Mouse (Mus musculus): ENCODE measurements around the gene Usf1. TPM values are rescaled to one million over a fixed set of nuclear protein-coding genes. Genes with fewer than 3 reads are reported as not detected.

Usf1 gene
- polyA plus RNA-seq, 1 experiment from 2014 or later, result 164 TPM

DNA sequence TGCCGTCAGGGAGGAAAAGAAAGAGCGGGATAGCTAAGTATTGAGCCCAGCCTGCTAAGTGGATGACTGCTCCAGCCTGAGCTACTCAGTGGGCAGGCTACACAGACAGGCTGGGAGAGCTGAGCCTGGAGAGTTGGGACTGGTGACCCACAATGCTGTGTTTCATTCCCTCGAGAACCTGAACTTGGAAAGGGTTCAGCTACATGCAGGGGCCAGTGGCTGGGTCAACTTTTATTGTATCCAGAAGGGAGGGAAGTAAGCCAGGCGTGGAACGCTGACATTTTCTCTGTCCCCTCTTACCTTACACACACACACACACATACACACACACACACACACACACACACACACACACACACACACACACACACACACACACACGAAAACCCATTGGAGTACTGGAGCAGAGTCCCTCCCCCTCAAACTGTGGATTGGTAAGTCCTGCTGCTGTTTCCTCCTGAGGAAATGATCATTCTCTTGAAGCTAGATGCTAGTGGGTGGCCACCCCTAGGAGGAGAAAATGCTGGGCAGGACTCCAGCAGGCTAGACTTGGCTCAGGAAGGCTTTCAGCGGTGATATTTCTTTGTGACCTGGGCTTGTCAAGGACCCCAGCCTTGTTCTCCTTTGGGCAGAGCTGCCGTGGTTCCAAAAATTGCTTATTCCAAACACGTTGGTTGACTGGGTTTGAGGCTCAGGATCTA lies 29.1 kb downstream of the Usf1 start:
- 44% methylated on average over 9 of the region's 9 CpGs for WGBS
- no peaks in the 10 kb centered on the region for H3K36me3 ChIP-seq (ENCODE audit: control insufficient read depth, insufficient read depth, low read length)
- ATAC-seq (ENCODE audit: low read depth), result peak; percentile 63; the same call in 1 of the 2 replicates
- peak overlapping the region; percentile 29; the same call in 1 of the 2 replicates for H3K27ac ChIP-seq (ENCODE audit: low read depth, low read length)
- peak overlapping the region; percentile 26 for H3K4me2 ChIP-seq (ENCODE audit: low read depth, low read length)
- H3K4me3 ChIP-seq (ENCODE audit: low read depth, low read length), result no peak overlapping the region
- H3K27me3 ChIP-seq (ENCODE audit: control insufficient read depth, insufficient read depth, low read length), result peaks cover 17% of the 10 kb centered on the region; the same call in 1 of the 2 replicates
- no peaks in the 10 kb centered on the region for H3K4me1 ChIP-seq (ENCODE audit: control insufficient read depth, insufficient read depth, low read length)
- no peaks in the 10 kb centered on the region for H3K9me3 ChIP-seq (ENCODE audit: control insufficient read depth, low read length)
- H3K9ac ChIP-seq (replicated peaks; ENCODE audit: low read depth, low read length), result no peak overlapping the region

DNA sequence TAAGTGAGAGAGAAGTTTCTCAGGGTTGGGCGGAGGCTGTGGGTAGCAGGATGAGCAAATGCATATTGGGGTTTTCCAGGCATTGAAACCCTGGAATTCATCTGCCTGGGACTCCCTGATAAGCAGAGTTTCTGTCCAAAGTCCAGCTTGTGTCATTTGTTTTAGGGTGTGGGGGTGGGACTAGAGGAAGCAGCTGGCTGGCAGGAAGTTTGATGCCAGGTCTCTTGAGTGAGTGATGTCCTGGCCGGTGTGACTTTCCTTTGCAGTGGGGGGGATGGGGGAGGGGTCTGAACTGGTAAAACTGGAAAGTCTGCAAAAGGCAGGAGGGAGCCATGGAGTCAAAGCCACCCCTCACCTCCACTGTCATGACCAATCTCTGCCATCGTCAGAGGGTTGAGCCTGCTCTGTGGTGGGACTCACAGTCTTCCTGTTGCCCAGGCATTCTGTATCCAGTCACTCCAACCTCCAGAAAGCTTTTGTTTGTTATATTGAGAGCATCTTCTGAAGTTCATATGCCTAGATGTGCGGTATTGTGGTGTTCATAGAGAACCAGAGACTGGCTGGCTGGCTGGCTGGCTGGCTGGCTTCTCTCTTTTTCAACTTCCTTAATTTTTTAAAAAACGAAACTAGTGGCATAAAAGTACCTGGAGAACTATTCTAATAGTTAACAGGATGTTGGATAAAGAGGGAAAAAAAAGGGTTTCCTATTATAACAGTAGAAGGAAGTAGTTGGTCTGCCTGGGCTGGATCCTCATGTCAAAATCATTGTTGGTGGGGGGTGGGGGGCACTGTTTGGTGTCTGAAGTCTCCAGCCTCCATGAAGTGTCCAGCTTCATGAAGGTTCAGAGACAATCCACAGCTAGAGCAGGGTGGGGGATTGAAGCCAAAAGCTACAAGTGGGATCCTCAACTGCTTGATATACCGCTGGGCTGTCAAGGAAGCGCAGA lies 30.6 kb downstream of the Usf1 start:
- H3K27ac ChIP-seq (ENCODE audit: low read depth, low read length), result no peak overlapping the region
- H3K9me3 ChIP-seq (ENCODE audit: control insufficient read depth, low read length), result no peaks in the 10 kb centered on the region
- no peak overlapping the region for H3K4me3 ChIP-seq (ENCODE audit: low read depth, low read length)
- peaks cover 13% of the 10 kb centered on the region; the same call in 1 of the 2 replicates for H3K27me3 ChIP-seq (ENCODE audit: control insufficient read depth, insufficient read depth, low read length)
- H3K9ac ChIP-seq (replicated peaks; ENCODE audit: low read depth, low read length), result no peak overlapping the region
- no peak for ATAC-seq (ENCODE audit: low read depth)
- H3K4me1 ChIP-seq (ENCODE audit: control insufficient read depth, insufficient read depth, low read length), result no peaks in the 10 kb centered on the region
- H3K4me2 ChIP-seq (ENCODE audit: low read depth, low read length), result no peak overlapping the region
- no peaks in the 10 kb centered on the region for H3K36me3 ChIP-seq (ENCODE audit: control insufficient read depth, insufficient read depth, low read length)
- 64% methylated on average over 7 of the region's 7 CpGs for WGBS

DNA sequence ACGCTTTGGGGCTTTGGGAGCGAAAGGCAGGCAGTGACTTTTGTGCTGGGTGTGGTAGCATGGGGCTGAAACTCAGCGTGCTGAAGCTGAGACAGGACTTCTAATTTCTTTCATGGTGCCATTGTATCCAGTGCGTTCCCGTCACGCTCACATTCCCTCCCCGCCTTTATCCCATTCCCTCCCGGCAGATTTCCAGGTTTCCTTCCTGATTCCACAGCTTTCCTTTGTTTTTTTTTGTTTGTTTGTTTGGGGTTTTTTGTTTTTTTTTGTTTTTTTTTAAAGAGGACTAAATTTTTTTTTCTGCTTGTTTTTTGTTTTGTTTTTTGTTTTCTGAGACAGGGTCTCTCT lies 31.3 kb downstream of the Usf1 start:
- Histone ChIP-seq H3K4me2 (ENCODE audit: low read depth, low read length) (no peak overlapping the region), H3K9ac (replicated peaks; ENCODE audit: low read depth, low read length) (no peak overlapping the region), H3K4me3 (ENCODE audit: low read depth, low read length) (no peak overlapping the region), H3K9me3 (ENCODE audit: control insufficient read depth, low read length) (no peaks in the 10 kb centered on the region), H3K4me1 (ENCODE audit: control insufficient read depth, insufficient read depth, low read length) (no peaks in the 10 kb centered on the region), H3K27me3 (ENCODE audit: control insufficient read depth, insufficient read depth, low read length) (peaks cover 7% of the 10 kb centered on the region; the same call in 1 of the 2 replicates), H3K36me3 (ENCODE audit: control insufficient read depth, insufficient read depth, low read length) (no peaks in the 10 kb centered on the region), H3K27ac (ENCODE audit: low read depth, low read length) (no peak overlapping the region)
- 69% methylated on average over 8 of the region's 8 CpGs for WGBS
- no peak for ATAC-seq (ENCODE audit: low read depth)

DNA sequence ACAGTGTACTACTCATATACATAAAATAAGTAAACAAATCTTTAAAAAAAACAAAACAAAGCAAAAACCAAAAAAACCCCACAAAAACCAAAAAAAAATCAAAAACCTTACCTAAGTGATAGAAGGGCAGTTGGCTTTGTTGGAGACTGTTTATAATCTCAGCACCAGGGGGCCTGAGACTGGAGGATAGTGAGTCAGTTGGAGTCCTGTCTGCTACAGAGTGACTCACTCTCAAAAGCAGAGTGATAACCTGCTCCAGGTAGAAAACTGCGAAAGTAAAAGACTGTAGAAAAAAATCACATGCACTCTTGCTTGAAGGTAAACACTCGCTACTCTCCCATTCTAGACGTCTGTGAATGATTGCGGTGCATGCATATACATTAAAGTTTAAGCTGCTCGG lies 33.9 kb downstream of the Usf1 start:
- no peaks in the 10 kb centered on the region for H3K27me3 ChIP-seq (ENCODE audit: control insufficient read depth, insufficient read depth, low read length)
- H3K9me3 ChIP-seq (ENCODE audit: control insufficient read depth, low read length), result no peaks in the 10 kb centered on the region
- no peak overlapping the region for H3K9ac ChIP-seq (replicated peaks; ENCODE audit: low read depth, low read length)
- no peak for ATAC-seq (ENCODE audit: low read depth)
- H3K4me3 ChIP-seq (ENCODE audit: low read depth, low read length), result no peak overlapping the region
- no peak overlapping the region for H3K27ac ChIP-seq (ENCODE audit: low read depth, low read length)
- WGBS, result 88% methylated on average over 5 of the region's 5 CpGs
- H3K4me2 ChIP-seq (ENCODE audit: low read depth, low read length), result no peak overlapping the region
- no peaks in the 10 kb centered on the region for H3K4me1 ChIP-seq (ENCODE audit: control insufficient read depth, insufficient read depth, low read length)
- H3K36me3 ChIP-seq (ENCODE audit: control insufficient read depth, insufficient read depth, low read length), result no peaks in the 10 kb centered on the region

DNA sequence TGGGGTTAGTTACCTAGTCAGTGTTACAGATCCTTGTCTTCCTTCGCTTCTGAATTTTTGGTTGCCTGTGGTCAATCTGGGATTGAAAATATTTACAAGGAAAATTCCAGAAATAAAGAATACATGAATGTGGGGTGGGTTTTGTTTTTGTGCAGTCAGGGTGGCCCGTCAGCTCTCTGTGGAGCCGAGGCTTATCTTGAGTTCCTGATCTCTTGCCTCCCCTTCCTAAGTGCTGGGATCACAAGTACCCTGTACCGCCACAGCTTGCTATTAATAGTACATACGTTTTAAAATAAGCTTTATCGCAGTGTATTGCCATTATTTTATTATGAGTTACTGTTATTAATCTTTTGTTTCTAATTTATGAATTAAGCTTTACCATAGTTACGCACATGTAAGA lies 35.7 kb downstream of the Usf1 start:
- ATAC-seq (ENCODE audit: low read depth), result no peak
- no peaks in the 10 kb centered on the region for H3K36me3 ChIP-seq (ENCODE audit: control insufficient read depth, insufficient read depth, low read length)
- H3K4me1 ChIP-seq (ENCODE audit: control insufficient read depth, insufficient read depth, low read length), result no peaks in the 10 kb centered on the region
- no peaks in the 10 kb centered on the region for H3K27me3 ChIP-seq (ENCODE audit: control insufficient read depth, insufficient read depth, low read length)
- H3K27ac ChIP-seq (ENCODE audit: low read depth, low read length), result no peak overlapping the region
- WGBS, result 85% methylated on average over 7 of the region's 7 CpGs
- no peak overlapping the region for H3K9ac ChIP-seq (replicated peaks; ENCODE audit: low read depth, low read length)
- H3K9me3 ChIP-seq (ENCODE audit: control insufficient read depth, low read length), result no peaks in the 10 kb centered on the region
- no peak overlapping the region for H3K4me3 ChIP-seq (ENCODE audit: low read depth, low read length)
- H3K4me2 ChIP-seq (ENCODE audit: low read depth, low read length), result no peak overlapping the region

DNA sequence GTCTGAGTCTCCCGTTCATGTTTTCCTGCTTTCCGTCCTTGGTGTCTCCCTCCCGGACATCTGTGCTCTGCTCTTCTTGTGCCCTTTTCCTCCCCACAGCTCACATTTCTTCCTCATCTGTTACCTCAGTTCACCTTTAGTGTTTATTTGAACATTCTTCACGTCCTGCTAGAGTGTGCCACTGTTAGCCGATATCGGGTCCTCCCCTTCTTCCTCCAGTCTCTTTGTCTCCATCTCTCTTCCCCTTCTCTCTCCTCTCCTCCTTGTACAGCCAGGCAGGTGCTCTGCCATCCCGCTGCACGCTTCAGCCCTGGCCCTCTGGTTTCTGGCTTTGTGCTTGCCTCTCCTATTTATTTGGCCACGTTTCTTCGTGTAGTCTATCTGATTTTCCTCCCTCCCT lies 36.6 kb downstream of the Usf1 start:
- Histone ChIP-seq H3K9ac (replicated peaks; ENCODE audit: low read depth, low read length) (no peak overlapping the region), H3K4me1 (ENCODE audit: control insufficient read depth, insufficient read depth, low read length) (no peaks in the 10 kb centered on the region), H3K9me3 (ENCODE audit: control insufficient read depth, low read length) (no peaks in the 10 kb centered on the region), H3K4me2 (ENCODE audit: low read depth, low read length) (no peak overlapping the region), H3K36me3 (ENCODE audit: control insufficient read depth, insufficient read depth, low read length) (no peaks in the 10 kb centered on the region), H3K27ac (ENCODE audit: low read depth, low read length) (no peak overlapping the region), H3K4me3 (ENCODE audit: low read depth, low read length) (no peak overlapping the region), H3K27me3 (ENCODE audit: control insufficient read depth, insufficient read depth, low read length) (no peaks in the 10 kb centered on the region)
- 79% methylated on average over 10 of the region's 10 CpGs for WGBS
- ATAC-seq (ENCODE audit: low read depth), result no peak

DNA sequence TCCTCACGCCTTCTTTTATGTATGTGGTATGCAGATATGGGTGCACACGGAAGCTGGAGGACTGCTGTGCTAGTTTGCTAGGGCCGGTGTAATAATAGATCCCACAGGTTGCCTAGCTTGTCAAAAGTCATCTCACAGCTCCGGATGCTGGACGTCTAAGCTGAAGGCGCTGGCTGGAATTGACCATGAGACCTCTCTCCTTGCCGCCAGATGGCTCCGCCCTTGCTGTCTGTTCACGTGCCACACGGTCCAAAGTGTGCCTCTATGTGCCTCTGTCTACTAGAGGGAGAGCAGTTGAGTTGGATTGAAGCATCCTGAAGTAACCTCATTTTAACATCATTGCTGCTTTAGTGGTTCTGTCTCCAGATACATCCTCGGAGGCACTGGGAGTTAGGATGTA lies 38.9 kb downstream of the Usf1 start:
- WGBS, result 91% methylated on average over 11 of the region's 11 CpGs
- Histone ChIP-seq H3K36me3 (ENCODE audit: control insufficient read depth, insufficient read depth, low read length) (no peaks in the 10 kb centered on the region), H3K4me1 (ENCODE audit: control insufficient read depth, insufficient read depth, low read length) (no peaks in the 10 kb centered on the region), H3K4me3 (ENCODE audit: low read depth, low read length) (no peak overlapping the region), H3K9ac (replicated peaks; ENCODE audit: low read depth, low read length) (no peak overlapping the region), H3K9me3 (ENCODE audit: control insufficient read depth, low read length) (no peaks in the 10 kb centered on the region), H3K4me2 (ENCODE audit: low read depth, low read length) (no peak overlapping the region), H3K27me3 (ENCODE audit: control insufficient read depth, insufficient read depth, low read length) (no peaks in the 10 kb centered on the region), H3K27ac (ENCODE audit: low read depth, low read length) (no peak overlapping the region)
- ATAC-seq (ENCODE audit: low read depth), result no peak

DNA sequence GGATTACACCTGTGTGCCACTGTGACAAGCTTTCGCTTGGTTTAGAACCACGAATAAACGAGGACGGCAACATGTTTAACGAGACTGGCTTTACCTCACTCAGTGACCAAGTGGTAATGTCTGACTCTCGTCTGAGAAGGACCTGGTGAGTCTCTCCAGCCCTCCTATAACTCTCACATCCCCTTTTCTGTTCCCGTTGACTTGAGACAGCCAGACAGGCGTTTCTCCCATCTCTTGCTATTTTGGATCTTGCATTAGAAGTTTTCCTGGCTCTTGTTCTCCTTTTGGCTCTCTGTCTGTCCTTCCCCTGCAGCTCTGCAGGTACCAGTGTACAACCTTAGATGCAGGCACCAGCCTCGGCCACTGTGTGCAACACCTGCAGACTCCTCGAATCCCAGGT lies 39.9 kb downstream of the Usf1 start:
- H3K4me2 ChIP-seq (ENCODE audit: low read depth, low read length), result no peak overlapping the region
- no peak overlapping the region for H3K4me3 ChIP-seq (ENCODE audit: low read depth, low read length)
- no peak overlapping the region for H3K27ac ChIP-seq (ENCODE audit: low read depth, low read length)
- H3K9me3 ChIP-seq (ENCODE audit: control insufficient read depth, low read length), result no peaks in the 10 kb centered on the region
- 85% methylated on average over 10 of the region's 10 CpGs for WGBS
- no peaks in the 10 kb centered on the region for H3K27me3 ChIP-seq (ENCODE audit: control insufficient read depth, insufficient read depth, low read length)
- no peaks in the 10 kb centered on the region for H3K36me3 ChIP-seq (ENCODE audit: control insufficient read depth, insufficient read depth, low read length)
- H3K4me1 ChIP-seq (ENCODE audit: control insufficient read depth, insufficient read depth, low read length), result no peaks in the 10 kb centered on the region
- no peak overlapping the region for H3K9ac ChIP-seq (replicated peaks; ENCODE audit: low read depth, low read length)
- no peak for ATAC-seq (ENCODE audit: low read depth)

DNA sequence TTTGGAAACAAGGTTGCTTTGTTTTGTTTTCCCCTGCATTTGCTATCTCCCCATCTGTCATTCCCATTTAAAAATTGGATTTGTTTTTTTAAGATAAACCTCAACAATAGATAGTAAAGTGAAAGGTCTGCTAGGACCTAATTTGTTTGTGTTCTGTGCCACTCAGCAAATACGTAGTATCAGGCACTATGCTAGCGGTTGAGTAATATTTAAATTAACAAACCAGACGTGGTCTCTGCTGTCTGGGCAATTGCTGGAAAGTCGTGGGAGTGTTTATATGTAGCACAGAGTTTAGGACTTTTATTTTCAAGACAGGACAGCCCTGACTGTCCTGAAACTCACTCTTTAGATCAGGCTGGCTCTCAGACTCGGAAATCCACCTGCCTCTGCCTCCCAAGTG lies 41.4 kb downstream of the Usf1 start:
- no peak overlapping the region for H3K9ac ChIP-seq (replicated peaks; ENCODE audit: low read depth, low read length)
- H3K4me3 ChIP-seq (ENCODE audit: low read depth, low read length), result no peak overlapping the region
- no peaks in the 10 kb centered on the region for H3K9me3 ChIP-seq (ENCODE audit: control insufficient read depth, low read length)
- H3K27me3 ChIP-seq (ENCODE audit: control insufficient read depth, insufficient read depth, low read length), result no peaks in the 10 kb centered on the region
- no peak overlapping the region for H3K27ac ChIP-seq (ENCODE audit: low read depth, low read length)
- H3K36me3 ChIP-seq (ENCODE audit: control insufficient read depth, insufficient read depth, low read length), result no peaks in the 10 kb centered on the region
- no peak for ATAC-seq (ENCODE audit: low read depth)
- H3K4me1 ChIP-seq (ENCODE audit: control insufficient read depth, insufficient read depth, low read length), result no peaks in the 10 kb centered on the region
- 81% methylated on average over 5 of the region's 5 CpGs for WGBS
- H3K4me2 ChIP-seq (ENCODE audit: low read depth, low read length), result no peak overlapping the region
